Mouse (Mus musculus): ENCODE measurements around the gene Olfr1353. TPM values are rescaled to one million over a fixed set of nuclear protein-coding genes. Genes with fewer than 3 reads are reported as not detected.
"Not testable (repeated sequence)": the region's sequence is repeated elsewhere in the genome, so short reads cannot be mapped to it uniquely, and the experiment has no call there.

The Olfr1353 gene
- not detected in 2 replicates for polyA plus RNA-seq (2015; fragmentation: Nextera tagmentation; extraction: Ambion mirVana)

- not testable (repeated sequence) for ATAC-seq (ENCODE audit: insufficient number of reproducible peaks, low FRiP score, low TSS enrichment, low read depth); H3K4me3 ChIP-seq (replicated peaks); H3K9me3 ChIP-seq (replicated peaks); H3K4me2 ChIP-seq (replicated peaks); H3K27me3 ChIP-seq; H3K9ac ChIP-seq; H3K4me1 ChIP-seq; H3K27ac ChIP-seq (replicated peaks); H3K36me3 ChIP-seq
Observed at GRCm38 (mm10) chr10:78963009-78963408, at the start of gene Olfr1353. Gene Olfr1353, plus strand, starts transcription at chr10:78963309.

DNA sequence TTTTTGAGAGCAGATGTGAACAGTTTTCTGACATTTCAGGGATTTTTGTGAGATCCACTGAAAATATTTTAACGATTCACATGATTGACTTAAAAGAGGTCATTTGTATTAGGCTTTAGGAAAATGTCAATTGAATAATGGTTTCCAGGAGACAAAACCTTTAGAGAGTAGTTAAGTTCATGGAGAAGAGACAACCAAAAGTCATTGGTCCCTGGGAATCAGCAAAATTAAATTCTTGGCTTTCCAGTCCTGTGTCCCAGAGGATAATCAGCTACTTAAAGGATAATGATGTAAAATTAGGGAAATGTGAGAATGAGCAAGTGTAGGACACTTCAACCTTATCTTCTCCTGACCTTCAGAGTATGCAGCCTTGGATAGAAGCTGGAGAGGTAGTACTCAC is 12.8 kb upstream of the Olfr1353 start, which contains the start of gene Olfr8:
Gene Olfr8, plus strand, starts transcription at position 301 of the 400 bp plus-strand sequence.
- ATAC-seq (ENCODE audit: insufficient number of reproducible peaks, low FRiP score, low TSS enrichment, low read depth); H3K36me3 ChIP-seq; H3K9me3 ChIP-seq (replicated peaks); H3K27ac ChIP-seq (replicated peaks); H3K27me3 ChIP-seq; H3K4me1 ChIP-seq; H3K4me3 ChIP-seq (replicated peaks); H3K4me2 ChIP-seq (replicated peaks); H3K9ac ChIP-seq: not testable (repeated sequence)
- 75% methylated on average over 1 of the region's 1 CpGs for WGBS

- no peak within 1 kb of the TSS for H3K4me2 ChIP-seq (replicated peaks)
- ATAC-seq (ENCODE audit: insufficient number of reproducible peaks, low FRiP score, low TSS enrichment, low read depth) = no peak
- no peak within 1 kb of the TSS for H3K9ac ChIP-seq
- H3K4me1 ChIP-seq = no peaks in the 10 kb centered on the region
- no peak within 1 kb of the TSS for H3K27ac ChIP-seq (replicated peaks)
- H3K27me3 ChIP-seq = no peaks in the 10 kb centered on the region
- no peaks in the 10 kb centered on the region for H3K9me3 ChIP-seq (replicated peaks)
- H3K36me3 ChIP-seq = no peaks in the 10 kb centered on the region
- no peak within 1 kb of the TSS for H3K4me3 ChIP-seq (replicated peaks)
Observed at GRCm38 (mm10) chr10:78980750-78981149, 17.6 kb downstream of the Olfr1353 start, which contains the start of gene Olfr1352. Gene Olfr1352, plus strand, starts transcription at chr10:78981050.

DNA sequence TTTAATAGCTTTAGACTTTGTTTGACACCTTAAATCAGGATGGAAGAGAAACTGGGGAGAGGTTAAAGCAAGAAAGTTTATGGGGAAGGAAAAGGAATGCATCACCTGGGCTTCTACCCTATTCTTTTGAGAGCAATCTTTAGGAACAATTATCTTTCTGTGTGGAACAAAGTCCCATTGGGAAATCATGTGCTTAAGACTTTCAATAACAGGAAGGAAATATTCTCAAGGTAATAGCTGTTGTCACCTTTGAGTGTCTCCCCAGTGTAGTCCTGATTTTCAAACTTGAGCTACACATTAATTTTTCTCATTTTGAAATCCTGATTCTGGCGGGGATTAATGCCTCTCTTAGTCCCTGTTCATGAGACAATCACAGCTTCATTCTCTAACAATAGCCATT is 49.1 kb downstream of the Olfr1353 start, which contains the start of gene Olfr1351:
Gene Olfr1351, plus strand, starts transcription at position 301 of the 400 bp plus-strand sequence.
- ATAC-seq (ENCODE audit: insufficient number of reproducible peaks, low FRiP score, low TSS enrichment, low read depth) = no peak
- Histone ChIP-seq H3K27ac (replicated peaks) (no peak within 1 kb of the TSS), H3K4me2 (replicated peaks) (no peak within 1 kb of the TSS), H3K4me1 (no peaks in the 10 kb centered on the region), H3K27me3 (no peaks in the 10 kb centered on the region), H3K9ac (no peak within 1 kb of the TSS), H3K4me3 (replicated peaks) (no peak within 1 kb of the TSS), H3K36me3 (no peaks in the 10 kb centered on the region), H3K9me3 (replicated peaks) (no peaks in the 10 kb centered on the region)
- WGBS = 68% methylated on average over 1 of the region's 1 CpGs

Other genes with a start within 250 kb of the Olfr1353 start
- gene Casp14, start 245.0 kb upstream of the Olfr1353 start, polyA plus RNA-seq (2015; fragmentation: Nextera tagmentation; extraction: Ambion mirVana) = 23.5 and 37.2 TPM in 2 replicates
- 0.15 TPM in 1 of 2 replicates, not detected in the other for gene Ccdc105, start 210.2 kb upstream of the Olfr1353 start, polyA plus RNA-seq (2015; fragmentation: Nextera tagmentation; extraction: Ambion mirVana)
- gene Slc1a6, start 182.8 kb upstream of the Olfr1353 start, polyA plus RNA-seq (2015; fragmentation: Nextera tagmentation; extraction: Ambion mirVana) = 0.97 and 1.2 TPM in 2 replicates
- not detected in 2 replicates for gene Olfr1356, start 111.1 kb upstream of the Olfr1353 start, polyA plus RNA-seq (2015; fragmentation: Nextera tagmentation; extraction: Ambion mirVana)
- gene Olfr1355, start 87.8 kb upstream of the Olfr1353 start, polyA plus RNA-seq (2015; fragmentation: Nextera tagmentation; extraction: Ambion mirVana) = not detected in 2 replicates
- gene Olfr1354, start 50.1 kb upstream of the Olfr1353 start, polyA plus RNA-seq (2015; fragmentation: Nextera tagmentation; extraction: Ambion mirVana) = not detected in 2 replicates
- gene Olfr8, start 12.7 kb upstream of the Olfr1353 start, polyA plus RNA-seq (2015; fragmentation: Nextera tagmentation; extraction: Ambion mirVana) = not detected in 2 replicates
- 0.19 TPM in 1 of 2 replicates, not detected in the other for gene Olfr1352, start 17.7 kb downstream of the Olfr1353 start, polyA plus RNA-seq (2015; fragmentation: Nextera tagmentation; extraction: Ambion mirVana)
- 0.11 TPM in 1 of 2 replicates, not detected in the other for gene Olfr1351, start 49.2 kb downstream of the Olfr1353 start, polyA plus RNA-seq (2015; fragmentation: Nextera tagmentation; extraction: Ambion mirVana)
- 0.23 TPM in 1 of 2 replicates, not detected in the other for gene Olfr57, start 65.4 kb downstream of the Olfr1353 start, polyA plus RNA-seq (2015; fragmentation: Nextera tagmentation; extraction: Ambion mirVana)
- 31.3 and 31.9 TPM in 2 replicates for gene 2610008E11Rik, start 134.3 kb downstream of the Olfr1353 start, polyA plus RNA-seq (2015; fragmentation: Nextera tagmentation; extraction: Ambion mirVana)
- gene Vmn2r80, start 185.5 kb downstream of the Olfr1353 start, polyA plus RNA-seq (2015; fragmentation: Nextera tagmentation; extraction: Ambion mirVana) = not detected in 2 replicates

Data from embryonic facial prominence, embryonic 15.5 days (tissue).